Mouse (Mus musculus) heart, adult 2 months (tissue): ENCODE results near the gene Sdccag8.

Experiments used
- CTCF ChIP-seq: fragments of 200-600 bp; IDR thresholded peaks from 2 replicates; pipeline ENCODE4 v1.8.1; 2022; ENCODE audit warnings: antibody characterized with exemption, mild to moderate bottlenecking, moderate library complexity
- EP300 ChIP-seq: fragments of 200-500 bp; IDR thresholded peaks from 2 replicates; pipeline ENCODE4 v1.6.1; 2011; ENCODE audit warnings: low read depth, low read length, control low read depth; ENCODE audit not compliant: insufficient read depth
- POLR2A ChIP-seq: fragments of 200-500 bp; IDR thresholded peaks from 2 replicates; pipeline ENCODE4 v1.6.1; 2011; ENCODE audit warnings: mild to moderate bottlenecking, low read depth, low read length, control low read depth; ENCODE audit not compliant: insufficient read depth

DNA sequence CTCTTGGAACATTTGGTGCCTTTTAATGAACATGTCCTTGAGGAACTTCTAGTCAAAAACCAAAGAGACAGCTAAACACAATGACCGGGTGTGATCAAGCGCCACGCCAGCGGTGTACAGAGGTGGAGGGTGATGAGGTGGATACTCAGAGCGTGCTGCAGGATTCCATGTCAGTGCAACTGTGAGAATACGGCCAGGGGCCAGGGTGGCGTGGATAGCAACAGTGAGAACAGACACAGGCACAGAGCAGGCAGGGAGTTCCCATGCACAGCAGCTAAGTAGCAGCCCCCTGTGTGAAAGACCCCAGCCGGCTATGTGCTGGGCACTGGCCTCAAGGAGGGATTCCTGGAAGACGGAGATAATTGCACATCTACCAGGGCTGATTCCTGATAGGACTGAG lies 59.0 kb downstream of the Sdccag8 start:
- no peak for TF ChIP-seq CTCF
- no peak for TF ChIP-seq POLR2A
- TF ChIP-seq EP300, result no peak
